Mouse (Mus musculus) cerebellum, adult 2 months (tissue): ENCODE results near the gene Rabgap1l. TPM values are rescaled to one million over a fixed set of nuclear protein-coding genes. Genes with fewer than 3 reads are reported as not detected.

Experiments used
- DNase-seq, 2 experiments: peaks; one replicate each; pipeline ENCODE4 v3.0.0; 2021
- H3K27ac ChIP-seq: fragments of 200-500 bp; 2 replicates; pipeline ENCODE4 v1.5.1; 2012; ENCODE audit warnings: low read length, control low read depth, inconsistent platforms; ENCODE audit not compliant: insufficient read depth
- H3K27me3 ChIP-seq: fragments of 200-500 bp; 2 replicates; pipeline ENCODE4 v1.6.1; 2012; ENCODE audit warnings: inconsistent platforms, mild to moderate bottlenecking, low read length, moderate library complexity; ENCODE audit not compliant: control insufficient read depth, insufficient read depth
- H3K4me1 ChIP-seq: fragments of 200-500 bp; 2 replicates; pipeline ENCODE4 v1.6.1; 2011; ENCODE audit warnings: low read length; ENCODE audit not compliant: control insufficient read depth, insufficient read depth
- H3K4me3 ChIP-seq: fragments of 200-500 bp; replicated peaks from 2 replicates; pipeline ENCODE3; 2011; ENCODE audit warnings: mild to moderate bottlenecking, low read depth, low read length, control low read depth; ENCODE audit not compliant: insufficient read depth
- CTCF ChIP-seq: fragments of 200-500 bp; IDR thresholded peaks from 2 replicates; pipeline ENCODE4 v1.5.1; 2011; ENCODE audit warnings: low read depth, mild to moderate bottlenecking, control low read depth, low read length, moderate library complexity, borderline replicate concordance; ENCODE audit not compliant: insufficient read depth
- POLR2A ChIP-seq: fragments of 200-500 bp; IDR thresholded peaks from 2 replicates; pipeline ENCODE4 v1.6.1; 2011; ENCODE audit warnings: low read length, control low read depth, borderline replicate concordance; ENCODE audit not compliant: insufficient read depth
- WGBS: fragments of 180-500 bp; shearing (Covaris S2); methylation state at CpG from one replicate; pipeline ENCODE4 v1.1.7; 2018; 5-methylcytosine and 5-hydroxymethylcytosine counted together
- polyA plus RNA-seq: library from polyadenylated mRNA; depleted of rRNA; stranded (reverse); fragments of >200 nt; gene quantifications from 2 replicates; pipeline ENCODE4 v1.2.3, GENCODE M21; 2012

The Rabgap1l gene
- polyA plus RNA-seq, 1 experiment, result 57.7 TPM

DNA sequence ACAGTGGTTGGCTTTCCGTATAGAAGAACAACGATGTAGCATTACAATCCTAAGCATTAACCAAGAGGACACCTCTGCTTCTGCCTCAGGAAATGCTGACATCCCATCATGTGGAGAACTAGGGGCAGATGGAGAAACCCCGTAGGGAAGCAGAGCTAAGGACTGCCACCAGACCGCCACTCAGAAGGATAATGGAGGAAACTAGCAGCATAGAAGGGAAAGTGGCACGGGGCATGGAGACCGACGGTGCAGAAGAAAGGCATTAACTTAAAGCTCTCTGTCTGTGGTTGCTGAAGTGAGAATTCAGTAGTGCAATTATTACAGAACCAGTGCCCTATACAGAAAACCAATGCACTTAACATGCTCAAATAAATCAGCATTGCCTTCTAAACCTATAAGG, 308.0 kb downstream of the Rabgap1l start:
- no peak overlapping the region for H3K27ac ChIP-seq
- TF ChIP-seq POLR2A (no peak), CTCF (no peak)
- WGBS, result 64% methylated on average over 7 of the region's 7 CpGs

DNA sequence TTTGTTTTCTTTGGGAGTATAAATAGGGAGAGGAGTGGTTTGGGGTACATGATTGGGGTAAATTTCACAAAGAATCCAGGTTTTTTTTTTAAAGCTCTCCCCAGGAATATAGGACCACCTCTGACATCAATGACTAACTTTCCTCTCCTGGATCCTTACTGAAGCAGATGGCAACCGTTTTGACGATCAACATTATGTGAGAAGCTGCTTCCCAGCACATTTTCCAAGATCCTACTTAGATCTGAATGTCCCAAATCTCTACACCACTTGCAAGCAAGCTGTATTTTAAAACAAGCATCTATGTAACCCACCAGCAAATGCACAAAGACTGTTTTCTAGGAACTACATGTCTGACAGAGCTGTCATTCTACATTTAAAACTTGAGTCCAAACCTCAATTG, 311.4 kb downstream of the Rabgap1l start:
- TF ChIP-seq POLR2A, result no peak
- TF ChIP-seq CTCF, result no peak
- 59% methylated on average over 2 of the region's 2 CpGs for WGBS
- Histone ChIP-seq H3K4me3 (no peak overlapping the region), H3K27ac (no peak overlapping the region), H3K4me1 (no peaks in the 10 kb centered on the region), H3K27me3 (no peaks in the 10 kb centered on the region)
- no peak for DNase-seq

More for the DNA sequence above, 308.0 kb downstream of the Rabgap1l start:
- Histone ChIP-seq H3K27me3 (no peaks in the 10 kb centered on the region), H3K4me3 (no peak overlapping the region), H3K4me1 (no peaks in the 10 kb centered on the region)
- DNase-seq, result no peak

DNA sequence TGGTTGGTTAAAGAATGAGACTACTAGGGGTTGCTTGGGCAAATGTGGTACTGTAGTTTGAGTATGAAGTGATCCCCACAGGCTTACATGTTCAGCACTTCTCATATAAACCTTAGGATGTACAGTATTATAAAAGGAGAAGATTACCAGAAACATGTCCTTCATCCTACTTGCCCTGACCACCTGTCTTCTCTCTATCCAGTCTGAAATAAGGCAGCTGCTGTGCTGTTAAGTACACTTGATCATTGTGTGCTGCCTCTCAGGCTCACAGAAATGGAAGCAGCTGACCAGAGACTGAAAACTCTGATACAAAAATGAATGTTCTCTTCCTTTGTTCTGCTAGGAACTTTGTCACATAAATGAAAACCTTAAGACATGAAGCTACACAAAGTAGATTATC, 325.6 kb downstream of the Rabgap1l start:
- no peaks in the 10 kb centered on the region for H3K27me3 ChIP-seq
- no peaks in the 10 kb centered on the region for H3K4me1 ChIP-seq
- no peak overlapping the region for H3K4me3 ChIP-seq
- DNase-seq, result no peak
- TF ChIP-seq POLR2A, result no peak
- H3K27ac ChIP-seq, result no peak overlapping the region

DNA sequence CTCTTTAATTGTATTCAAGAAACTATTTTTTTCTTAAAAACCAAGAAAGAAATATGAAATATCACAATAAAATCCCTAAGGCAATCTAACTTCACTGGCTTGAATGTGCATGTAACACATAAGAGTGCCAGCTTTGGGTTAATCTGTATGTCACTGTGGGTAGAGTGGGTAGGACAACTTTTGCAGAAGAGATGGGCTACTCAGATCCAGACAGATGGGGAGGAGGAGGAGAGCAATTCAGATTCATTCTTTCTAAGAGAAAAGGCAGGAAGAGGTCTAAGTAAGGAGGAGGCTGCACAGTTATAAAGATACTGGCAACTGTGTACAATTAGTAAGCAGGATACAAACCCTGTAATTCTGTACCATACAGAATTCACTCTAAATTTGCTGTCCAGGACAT, 327.8 kb downstream of the Rabgap1l start:
- no peak for TF ChIP-seq POLR2A
- TF ChIP-seq CTCF, result no peak
- no peaks in the 10 kb centered on the region for H3K4me1 ChIP-seq
- no peak overlapping the region for H3K27ac ChIP-seq
- DNase-seq, result no peak
- no peak overlapping the region for H3K4me3 ChIP-seq
- H3K27me3 ChIP-seq, result no peaks in the 10 kb centered on the region

DNA sequence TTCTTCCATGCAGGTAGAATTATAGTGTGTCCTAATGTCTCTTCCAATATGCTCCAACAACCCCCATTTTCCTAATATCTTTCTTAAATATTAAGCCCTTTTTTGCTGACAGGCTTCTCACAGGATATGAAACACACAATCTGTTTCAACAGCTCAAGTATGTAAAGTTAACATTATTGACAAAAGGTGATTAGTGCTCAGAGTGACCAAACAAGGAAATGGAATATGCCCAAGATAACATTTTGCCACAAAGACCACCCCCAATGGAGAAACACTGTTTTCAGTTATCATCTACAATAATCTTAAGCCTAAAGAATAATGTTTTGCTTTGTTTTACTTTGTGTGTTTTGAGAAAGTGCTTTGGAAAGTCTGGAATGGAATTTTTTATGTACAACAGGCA, 328.9 kb downstream of the Rabgap1l start:
- Histone ChIP-seq H3K4me3 (no peak overlapping the region), H3K4me1 (no peaks in the 10 kb centered on the region), H3K27ac (no peak overlapping the region), H3K27me3 (no peaks in the 10 kb centered on the region)
- no peak for DNase-seq
- TF ChIP-seq POLR2A (no peak), CTCF (no peak)

DNA sequence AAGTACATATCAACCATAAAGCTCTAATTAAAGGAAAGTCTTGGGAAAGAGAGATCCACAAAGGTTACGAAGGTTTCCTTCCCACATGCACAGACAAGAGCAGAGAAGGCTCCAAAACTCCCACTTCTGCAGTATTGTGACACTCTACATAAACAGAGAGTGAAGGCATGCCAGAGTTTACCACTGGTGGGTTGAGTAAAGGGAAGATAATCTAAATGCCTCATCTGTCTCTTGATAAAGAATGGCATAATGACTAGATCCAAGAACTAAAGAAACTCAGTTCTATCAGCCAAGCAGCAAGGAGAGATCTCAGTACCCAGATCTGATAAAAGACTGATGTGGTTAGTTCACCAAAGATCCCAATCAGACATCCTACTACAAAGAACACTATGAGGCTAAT, 332.7 kb downstream of the Rabgap1l start:
- no peaks in the 10 kb centered on the region for H3K27me3 ChIP-seq
- no peak for DNase-seq
- no peak overlapping the region for H3K4me3 ChIP-seq
- TF ChIP-seq CTCF (no peak), POLR2A (no peak)
- no peak overlapping the region for H3K27ac ChIP-seq
- no peaks in the 10 kb centered on the region for H3K4me1 ChIP-seq
- WGBS, result 98% methylated on average over 1 of the region's 1 CpGs

DNA sequence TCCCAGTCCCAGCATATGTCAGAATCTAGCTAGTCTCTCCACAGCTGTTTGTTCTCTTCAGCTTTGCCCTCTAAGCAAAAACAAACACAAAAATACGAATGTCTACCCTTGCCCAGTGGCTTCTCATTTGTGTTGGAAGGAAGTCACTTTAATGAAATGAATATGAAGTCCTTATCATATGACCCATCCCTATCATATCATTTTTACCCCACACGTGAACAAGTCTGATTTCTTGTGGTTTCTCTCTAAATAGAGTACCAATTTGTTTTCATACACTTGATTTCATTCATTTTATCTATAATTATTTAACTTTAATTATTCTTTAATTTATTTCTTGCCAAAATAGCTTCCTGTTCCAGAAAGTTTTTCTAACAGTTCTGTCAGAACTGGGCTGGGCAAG, 341.3 kb downstream of the Rabgap1l start:
- TF ChIP-seq POLR2A (no peak), CTCF (no peak)
- H3K4me1 ChIP-seq, result no peaks in the 10 kb centered on the region
- H3K27me3 ChIP-seq, result no peaks in the 10 kb centered on the region
- no peak for DNase-seq
- H3K4me3 ChIP-seq, result no peak overlapping the region
- H3K27ac ChIP-seq, result no peak overlapping the region
- WGBS, result 79% methylated on average over 2 of the region's 2 CpGs

DNA sequence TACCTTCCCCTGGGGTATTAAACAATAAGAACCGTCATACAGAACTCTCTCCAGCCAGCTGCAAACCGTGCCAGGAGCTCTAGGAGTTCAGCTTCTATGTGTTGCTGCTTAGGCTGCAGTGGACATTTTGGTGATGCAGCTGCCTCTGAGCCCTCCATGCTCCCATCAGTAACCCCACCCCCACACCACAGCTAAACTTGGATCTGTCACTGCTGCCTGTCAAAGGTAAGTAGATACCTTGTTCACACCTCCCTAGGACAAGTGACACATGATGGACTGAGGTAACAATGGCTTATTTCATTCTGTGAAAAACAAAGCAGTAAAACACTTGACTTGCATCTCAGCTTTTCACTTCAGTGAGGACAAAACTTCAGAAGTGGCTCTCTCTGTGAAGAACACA, 344.3 kb downstream of the Rabgap1l start:
- Histone ChIP-seq H3K27me3 (no peaks in the 10 kb centered on the region), H3K4me3 (no peak overlapping the region), H3K27ac (no peak overlapping the region), H3K4me1 (no peaks in the 10 kb centered on the region)
- WGBS, result 43% methylated on average over 2 of the region's 2 CpGs
- DNase-seq, result no peak
- no peak for TF ChIP-seq CTCF

DNA sequence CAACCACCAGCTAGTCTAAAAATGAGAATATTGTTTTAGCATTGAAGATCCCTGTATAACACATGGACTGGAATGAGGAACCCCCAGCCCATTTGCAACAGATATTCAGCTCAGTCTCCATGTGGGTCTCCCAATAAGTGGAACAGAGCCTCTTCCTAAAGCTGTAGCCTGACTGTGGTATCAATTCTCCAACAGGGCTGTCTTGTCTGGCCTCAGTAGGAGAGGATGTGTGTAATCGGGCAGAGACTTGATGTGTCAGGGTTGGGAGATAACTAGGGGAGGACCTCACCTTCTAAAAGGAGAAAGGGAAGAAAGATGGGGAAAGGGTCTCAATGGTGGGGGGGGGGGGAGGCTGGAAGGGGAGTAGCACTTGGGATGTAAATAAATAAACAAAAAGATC, 346.2 kb downstream of the Rabgap1l start:
- H3K4me1 ChIP-seq, result no peaks in the 10 kb centered on the region
- 75% methylated on average over 1 of the region's 1 CpGs for whole genome bisulfite sequencing
- H3K27me3 ChIP-seq, result no peaks in the 10 kb centered on the region
- TF ChIP-seq POLR2A, result no peak
- TF ChIP-seq CTCF, result no peak
- no peak for DNase-seq
- H3K4me3 ChIP-seq, result no peak overlapping the region
- no peak overlapping the region for H3K27ac ChIP-seq
